Mouse (Mus musculus) liver, embryonic 11.5 days (tissue): ENCODE results near the gene Fa2h. TPM values are rescaled to one million over a fixed set of nuclear protein-coding genes. Genes with fewer than 3 reads are reported as not detected.

Experiments
- ATAC-seq: fragments of 200-750 bp; cut with Nextera tagmentation; replicated peaks from 2 replicates; pipeline ENCODE4 v1.8.0; 2017; ENCODE audit warnings: moderate number of reproducible peaks, mild to moderate bottlenecking, moderate TSS enrichment, moderate library complexity; ENCODE audit not compliant: low FRiP score
- DNase-seq: peaks from one replicate; pipeline ENCODE4 v3.0.0-alpha.2; 2017; ENCODE audit warnings: low spot score
- H3K27ac ChIP-seq: fragments of 300-500 bp; sonication (generic); 2 replicates; pipeline ENCODE4 v1.5.1; 2014; ENCODE audit warnings: mild to moderate bottlenecking, low read depth, low read length, control low read depth
- H3K27me3 ChIP-seq: fragments of 300-500 bp; sonication (generic); replicated peaks from 2 replicates; pipeline ENCODE4 v1.6.1; 2014; ENCODE audit warnings: low read length, mixed read lengths; ENCODE audit not compliant: control insufficient read depth, insufficient read depth
- H3K36me3 ChIP-seq: fragments of 300-500 bp; sonication (generic); 2 replicates; pipeline ENCODE4 v1.6.1; 2014; ENCODE audit warnings: mild to moderate bottlenecking, low read length, moderate library complexity, mixed read lengths; ENCODE audit not compliant: control insufficient read depth, insufficient read depth
- H3K4me1 ChIP-seq: fragments of 300-500 bp; sonication (generic); replicated peaks from 2 replicates; pipeline ENCODE4 v1.6.1; 2014; ENCODE audit warnings: low read length, mixed read lengths; ENCODE audit not compliant: control insufficient read depth, insufficient read depth
- H3K4me2 ChIP-seq: fragments of 300-500 bp; sonication (generic); 2 replicates; pipeline ENCODE4 v1.6.1; 2014; ENCODE audit warnings: mild to moderate bottlenecking, control low read depth, moderate library complexity
- H3K4me3 ChIP-seq: fragments of 300-500 bp; sonication (generic); 2 replicates; pipeline ENCODE4 v1.5.1; 2014; ENCODE audit warnings: low read depth, low read length, control low read depth
- H3K9ac ChIP-seq: fragments of 300-500 bp; sonication (generic); 2 replicates; pipeline ENCODE4 v1.6.1; 2014; ENCODE audit warnings: low read depth, low read length, control low read depth
- H3K9me3 ChIP-seq: fragments of 300-500 bp; sonication (generic); 2 replicates; pipeline ENCODE4 v1.6.1; 2016; ENCODE audit warnings: low read length, inconsistent platforms, mixed read lengths; ENCODE audit not compliant: control insufficient read depth
- WGBS: fragments of 180-500 bp; shearing (Covaris S2); extraction: QIAGEN DNeasy Blood & Tissue Kit; methylation state at CpG from one replicate; pipeline ENCODE4 v1.1.7; 2014; 5-methylcytosine and 5-hydroxymethylcytosine counted together
- polyA plus RNA-seq: library from polyadenylated mRNA; unstranded; fragments of >200 nt; fragmentation: Nextera tagmentation; extraction: Ambion mirVana; gene quantifications from 2 replicates; pipeline ENCODE4 v1.2.1, GENCODE M21; 2014

Gene Fa2h
- polyA plus RNA-seq, 1 experiment from 2014 or later = not detected

- H3K27ac ChIP-seq = no peak overlapping the region
- no peaks in the 10 kb centered on the region for H3K36me3 ChIP-seq
- 83% methylated on average over 8 of the region's 8 CpGs for WGBS
- H3K9me3 ChIP-seq = no peaks in the 10 kb centered on the region
- no peak overlapping the region for H3K4me3 ChIP-seq
- no peak for ATAC-seq
- no peaks in the 10 kb centered on the region for H3K4me1 ChIP-seq
- no peak overlapping the region for H3K9ac ChIP-seq
- DNase-seq = no peak
- H3K27me3 ChIP-seq = 0 out of 2 replicates have a peak, but pooled peaks cover 2% of the 10 kb centered on the region
- no peak overlapping the region for H3K4me2 ChIP-seq
Measured at GRCm38 (mm10) chr8:111367350-111367749, 26.3 kb downstream of the Fa2h start.

DNA sequence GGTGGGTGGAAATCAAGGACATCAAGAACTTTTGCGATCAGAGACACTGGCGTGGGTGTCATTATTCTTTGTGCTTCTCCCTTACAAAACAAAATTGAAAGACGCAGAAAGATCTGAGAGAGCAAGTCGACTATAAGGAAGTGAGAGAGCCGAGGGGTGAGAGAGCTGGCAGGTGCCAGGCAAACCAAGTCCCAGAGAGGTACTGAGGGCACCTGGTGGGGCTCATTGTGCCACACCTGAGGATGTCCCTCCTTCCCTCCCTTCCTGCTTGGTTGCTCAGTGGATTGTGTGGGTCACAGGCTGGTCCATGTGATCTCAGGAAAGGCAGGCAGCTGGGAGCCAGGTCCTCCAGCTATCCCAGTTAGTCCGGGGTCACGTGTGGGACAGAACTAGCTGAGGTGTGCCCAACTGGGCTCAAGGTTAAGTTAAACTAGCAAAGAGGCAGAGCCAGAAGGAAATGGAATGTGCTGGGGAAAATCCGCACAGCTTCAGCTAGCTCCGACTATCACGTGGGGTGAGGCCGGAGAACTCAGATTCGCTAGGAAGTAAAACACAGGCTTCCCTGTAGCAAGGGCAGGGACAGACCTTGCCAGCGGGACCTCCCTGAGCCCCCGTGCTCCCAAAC, 26.9 kb downstream of the Fa2h start:
- no peaks in the 10 kb centered on the region for H3K9me3 ChIP-seq
- no peak for ATAC-seq
- H3K4me2 ChIP-seq = no peak overlapping the region
- H3K4me3 ChIP-seq = no peak overlapping the region
- H3K27me3 ChIP-seq = 0 out of 2 replicates have a peak, but pooled peaks cover 1% of the 10 kb centered on the region
- 42% methylated on average over 14 of the region's 14 CpGs for WGBS
- no peak for DNase-seq
- H3K27ac ChIP-seq = no peak overlapping the region
- no peaks in the 10 kb centered on the region for H3K36me3 ChIP-seq
- no peaks in the 10 kb centered on the region for H3K4me1 ChIP-seq
- H3K9ac ChIP-seq = no peak overlapping the region

DNA sequence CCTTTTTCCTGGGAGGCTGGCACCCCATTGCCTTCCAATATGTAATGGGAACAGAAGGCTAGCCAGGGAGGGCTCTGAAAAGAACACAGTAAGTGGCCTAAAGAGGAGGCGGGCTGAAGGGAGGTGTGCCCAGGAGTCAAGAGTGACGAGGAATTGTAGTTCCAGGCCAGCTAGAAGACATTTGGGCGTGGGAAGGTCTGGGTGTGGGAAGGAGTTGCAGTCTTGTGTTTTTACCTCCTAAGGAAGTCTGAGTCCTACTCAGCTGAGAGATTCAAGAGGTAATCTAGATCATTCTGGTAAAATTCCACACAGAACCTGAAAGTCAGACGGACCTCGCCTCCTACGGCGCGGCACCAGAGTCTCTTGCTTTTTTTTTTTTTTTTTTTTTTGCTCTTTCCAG, 30.1 kb downstream of the Fa2h start:
- Histone ChIP-seq H3K4me2 (no peak overlapping the region), H3K27me3 (no peaks in the 10 kb centered on the region), H3K9ac (no peak overlapping the region), H3K27ac (no peak overlapping the region), H3K4me1 (no peaks in the 10 kb centered on the region), H3K9me3 (peaks cover 4% of the 10 kb centered on the region; the same call in 1 of the 2 replicates), H3K36me3 (no peaks in the 10 kb centered on the region), H3K4me3 (no peak overlapping the region)
- ATAC-seq = no peak
- 78% methylated on average over 8 of the region's 8 CpGs for WGBS
- DNase-seq = no peak

GRCm38 (mm10) chr8:111360579-111361209, 32.9 kb downstream of the Fa2h start:
- Histone ChIP-seq H3K4me3 (no peak overlapping the region), H3K9me3 (peaks cover 4% of the 10 kb centered on the region; the same call in 1 of the 2 replicates), H3K9ac (no peak overlapping the region), H3K36me3 (no peaks in the 10 kb centered on the region), H3K27ac (no peak overlapping the region), H3K4me1 (no peaks in the 10 kb centered on the region), H3K4me2 (no peak overlapping the region), H3K27me3 (no peaks in the 10 kb centered on the region)
- DNase-seq (no peak), ATAC-seq (no peak)
- 59% methylated on average over 7 of the region's 7 CpGs for WGBS

DNA sequence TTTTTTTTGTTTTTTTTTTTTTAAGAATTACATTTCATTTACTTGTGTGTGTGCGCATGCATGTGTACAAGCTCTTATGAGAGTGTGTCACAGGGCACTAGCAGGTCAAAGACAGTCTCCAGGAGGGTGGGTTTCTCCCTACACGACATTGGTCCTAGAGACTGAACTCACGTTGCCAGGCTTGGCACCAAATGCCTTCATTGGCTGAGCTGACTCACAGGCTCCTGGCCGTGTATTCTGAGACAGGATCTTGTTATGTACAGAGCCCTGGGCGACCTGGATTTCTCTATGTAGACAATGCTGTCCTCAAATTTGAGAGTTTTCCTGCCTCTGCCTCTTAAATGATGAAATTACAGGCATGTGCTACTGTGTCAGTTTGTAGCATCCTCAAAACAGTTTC, 33.7 kb downstream of the Fa2h start:
- no peaks in the 10 kb centered on the region for H3K36me3 ChIP-seq
- H3K4me2 ChIP-seq = no peak overlapping the region
- no peak overlapping the region for H3K9ac ChIP-seq
- DNase-seq (no peak), ATAC-seq (no peak)
- no peaks in the 10 kb centered on the region for H3K27me3 ChIP-seq
- H3K27ac ChIP-seq = no peak overlapping the region
- H3K4me1 ChIP-seq = no peaks in the 10 kb centered on the region
- WGBS = 61% methylated on average over 5 of the region's 5 CpGs
- no peak overlapping the region for H3K4me3 ChIP-seq
- peaks cover 4% of the 10 kb centered on the region; the same call in 1 of the 2 replicates for H3K9me3 ChIP-seq

GRCm38 (mm10) chr8:111358905-111359304, 34.7 kb downstream of the Fa2h start:
- H3K36me3 ChIP-seq = no peaks in the 10 kb centered on the region
- DNase-seq (no peak), ATAC-seq (no peak)
- 56% methylated on average over 1 of the region's 1 CpGs for WGBS
- H3K27ac ChIP-seq = no peak overlapping the region
- H3K9ac ChIP-seq = no peak overlapping the region
- H3K4me1 ChIP-seq = no peaks in the 10 kb centered on the region
- peaks cover 4% of the 10 kb centered on the region; the same call in 1 of the 2 replicates for H3K9me3 ChIP-seq
- H3K27me3 ChIP-seq = no peaks in the 10 kb centered on the region
- H3K4me3 ChIP-seq = no peak overlapping the region
- H3K4me2 ChIP-seq = no peak overlapping the region

DNA sequence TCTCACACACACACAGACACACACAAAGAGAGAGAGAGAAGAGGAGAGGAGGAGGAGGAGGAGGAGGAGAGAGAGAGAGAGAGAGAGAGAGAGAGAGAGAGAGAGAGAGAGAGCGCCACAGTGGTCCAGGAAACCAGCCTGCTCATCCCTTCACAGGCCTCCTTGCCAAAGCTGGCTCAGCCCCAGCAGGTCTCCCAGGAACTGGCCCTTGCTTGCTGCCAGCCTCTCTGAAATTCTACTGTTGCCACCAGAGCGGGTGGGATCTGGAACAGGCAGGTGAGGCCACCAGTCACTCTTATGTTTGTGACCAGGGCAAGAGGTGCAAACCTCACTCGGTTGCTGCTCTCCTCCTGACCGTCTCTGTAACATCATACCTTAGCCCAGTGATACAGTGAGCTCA, 36.2 kb downstream of the Fa2h start:
- H3K27ac ChIP-seq = no peak overlapping the region
- no peak overlapping the region for H3K9ac ChIP-seq
- 76% methylated on average over 4 of the region's 4 CpGs for whole genome bisulfite sequencing
- no peak for ATAC-seq
- H3K27me3 ChIP-seq = no peaks in the 10 kb centered on the region
- H3K36me3 ChIP-seq = no peaks in the 10 kb centered on the region
- H3K9me3 ChIP-seq = peaks cover 4% of the 10 kb centered on the region; the same call in 1 of the 2 replicates
- no peak for DNase-seq
- H3K4me2 ChIP-seq = no peak overlapping the region
- no peaks in the 10 kb centered on the region for H3K4me1 ChIP-seq
- no peak overlapping the region for H3K4me3 ChIP-seq

DNA sequence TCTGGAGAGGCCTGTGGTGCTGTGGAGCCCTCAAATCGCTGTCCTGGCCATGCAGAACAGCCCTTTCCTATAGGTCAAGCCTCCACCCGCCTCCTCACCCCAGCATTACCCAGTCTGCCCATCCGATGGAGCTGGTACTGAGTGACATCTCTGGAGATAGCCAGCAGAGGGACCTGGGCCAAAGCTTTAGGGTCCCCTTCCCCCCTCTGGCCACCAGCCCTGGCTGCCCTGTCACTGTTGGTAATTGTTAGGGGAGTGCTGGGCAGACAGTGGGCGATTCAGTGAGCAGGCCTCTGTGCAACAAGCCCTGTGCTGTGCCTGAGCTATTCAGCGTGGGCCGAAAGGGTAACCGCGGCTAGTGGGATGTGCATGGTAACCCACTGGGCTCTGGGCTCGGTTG, 40.1 kb downstream of the Fa2h start:
- no peak overlapping the region for H3K4me3 ChIP-seq
- no peaks in the 10 kb centered on the region for H3K36me3 ChIP-seq
- H3K9me3 ChIP-seq = no peaks in the 10 kb centered on the region; the same call in 1 of the 2 replicates
- no peak overlapping the region for H3K4me2 ChIP-seq
- ATAC-seq = no peak
- no peaks in the 10 kb centered on the region for H3K4me1 ChIP-seq
- no peaks in the 10 kb centered on the region for H3K27me3 ChIP-seq
- no peak overlapping the region for H3K9ac ChIP-seq
- 78% methylated on average over 9 of the region's 9 CpGs for WGBS
- no peak for DNase-seq
- no peak overlapping the region for H3K27ac ChIP-seq

GRCm38 (mm10) chr8:111352289-111352688, 41.3 kb downstream of the Fa2h start:
- ATAC-seq = no peak
- Histone ChIP-seq H3K9me3 (no peaks in the 10 kb centered on the region), H3K9ac (no peak overlapping the region), H3K4me1 (no peaks in the 10 kb centered on the region), H3K36me3 (no peaks in the 10 kb centered on the region), H3K4me3 (no peak overlapping the region), H3K27me3 (no peaks in the 10 kb centered on the region), H3K4me2 (no peak overlapping the region), H3K27ac (no peak overlapping the region)
- no peak for DNase-seq
- 77% methylated on average over 5 of the region's 5 CpGs for WGBS
